Mouse (Mus musculus) heart, postnatal 0 days (tissue): ENCODE data around the gene Ak6. TPM values are rescaled to one million over a fixed set of nuclear protein-coding genes. Genes with fewer than 3 reads are reported as not detected.

Source experiments
- ATAC-seq: fragments of 200-750 bp; cut with Nextera tagmentation; 2 replicates; pipeline ENCODE4 v1.8.0; 2017; ENCODE audit warnings: low read depth, moderate number of reproducible peaks, moderate library complexity; ENCODE audit not compliant: insufficient read depth
- DNase-seq: peaks from one replicate; pipeline ENCODE4 v3.0.0-alpha.2; 2016; ENCODE audit warnings: low spot score
- H3K27ac ChIP-seq: fragments of 300-500 bp; sonication (generic); 2 replicates; pipeline ENCODE4 v1.5.1; 2014; ENCODE audit warnings: low read depth, mild to moderate bottlenecking
- H3K27me3 ChIP-seq: fragments of 300-500 bp; sonication (generic); 2 replicates; pipeline ENCODE4 v1.6.1; 2014; ENCODE audit warnings: low read length, mixed read lengths; ENCODE audit not compliant: control insufficient read depth, insufficient read depth
- H3K36me3 ChIP-seq: fragments of 300-500 bp; sonication (generic); replicated peaks from 2 replicates; pipeline ENCODE4 v1.6.1; 2014; ENCODE audit warnings: low read length, mixed read lengths; ENCODE audit not compliant: control insufficient read depth, insufficient read depth
- H3K4me1 ChIP-seq: fragments of 300-500 bp; sonication (generic); 2 replicates; pipeline ENCODE4 v1.6.1; 2014; ENCODE audit warnings: antibody characterized with exemption; ENCODE audit not compliant: control insufficient read depth, insufficient read depth
- H3K4me2 ChIP-seq: fragments of 300-500 bp; sonication (generic); 2 replicates; pipeline ENCODE4 v1.6.1; 2014; ENCODE audit warnings: low read depth, mild to moderate bottlenecking, low read length, moderate library complexity
- H3K4me3 ChIP-seq: fragments of 300-500 bp; sonication (generic); 2 replicates; pipeline ENCODE4 v1.5.1; 2014; ENCODE audit warnings: low read depth, low read length
- H3K9ac ChIP-seq: fragments of 300-500 bp; sonication (generic); replicated peaks from 2 replicates; pipeline ENCODE4 v1.6.1; 2014; ENCODE audit warnings: low read depth, low read length, mixed read lengths
- H3K9me3 ChIP-seq: fragments of 300-500 bp; sonication (generic); replicated peaks from 2 replicates; pipeline ENCODE4 v1.6.1; 2016; ENCODE audit warnings: low read length; ENCODE audit not compliant: control insufficient read depth
- CTCF ChIP-seq: IDR thresholded peaks from 2 replicates; pipeline ENCODE4 v1.5.1; 2016; ENCODE audit warnings: antibody characterized with exemption, control low read depth, low read depth
- EP300 ChIP-seq: IDR thresholded peaks from 2 replicates; pipeline ENCODE4 v1.6.1; 2016; ENCODE audit warnings: antibody characterized with exemption, low read depth
- WGBS: fragments of 180-500 bp; shearing (Covaris S2); extraction: QIAGEN DNeasy Blood & Tissue Kit; methylation state at CpG from one replicate; pipeline ENCODE4 v1.1.7; 2014; 5-methylcytosine and 5-hydroxymethylcytosine counted together
- polyA plus RNA-seq: library from polyadenylated mRNA; unstranded; fragments of >200 nt; fragmentation: Nextera tagmentation; extraction: Ambion mirVana; gene quantifications from 2 replicates; pipeline ENCODE4 v1.2.1, GENCODE M21; 2015
- total RNA-seq: library from RNA; depleted of rRNA; stranded (reverse); fragments of >200 nt; gene quantifications from 2 replicates; pipeline ENCODE4 v1.2.3, GENCODE M21; 2014; ENCODE audit warnings: low replicate concordance; rRNA removed

The Ak6 gene
- total and polyA plus RNA-seq, 2 experiments from 2014 or later, result 122 to 219 TPM

- Histone ChIP-seq H3K27ac (no peak overlapping the region), H3K4me2 (no peak overlapping the region), H3K9ac (no peak overlapping the region), H3K36me3 (peaks cover 57% of the 10 kb centered on the region), H3K4me1 (no peaks in the 10 kb centered on the region), H3K9me3 (no peaks in the 10 kb centered on the region), H3K4me3 (no peak overlapping the region), H3K27me3 (no peaks in the 10 kb centered on the region)
- ATAC-seq (no peak), DNase-seq (no peak)
- 88% methylated on average over 10 of the region's 10 CpGs for WGBS
- no peak for TF ChIP-seq CTCF
- no peak for TF ChIP-seq EP300
Measured at GRCm38 (mm10) chr13:100698866-100699265, 48.1 kb downstream of the Ak6 start.

- Histone ChIP-seq H3K4me1 (no peaks in the 10 kb centered on the region), H3K9me3 (no peaks in the 10 kb centered on the region), H3K36me3 (peaks cover 79% of the 10 kb centered on the region), H3K4me3 (no peak overlapping the region), H3K4me2 (no peak overlapping the region), H3K9ac (no peak overlapping the region), H3K27me3 (no peaks in the 10 kb centered on the region), H3K27ac (no peak overlapping the region)
- ATAC-seq (no peak), DNase-seq (no peak)
- 94% methylated on average over 2 of the region's 2 CpGs for WGBS
- TF ChIP-seq EP300 (no peak), CTCF (no peak)
Measured at GRCm38 (mm10) chr13:100703468-100703867, 52.7 kb downstream of the Ak6 start.

- no peak for ATAC-seq
- 94% methylated on average over 7 of the region's 7 CpGs for WGBS
- H3K4me3 ChIP-seq, result no peak overlapping the region
- H3K27me3 ChIP-seq, result no peaks in the 10 kb centered on the region
- H3K36me3 ChIP-seq, result peaks cover 88% of the 10 kb centered on the region
- no peak for TF ChIP-seq CTCF
- no peak for TF ChIP-seq EP300
- no peak overlapping the region for H3K27ac ChIP-seq
- no peak overlapping the region for H3K4me2 ChIP-seq
- no peak for DNase-seq
- no peaks in the 10 kb centered on the region for H3K9me3 ChIP-seq
- no peak overlapping the region for H3K9ac ChIP-seq
- H3K4me1 ChIP-seq, result no peaks in the 10 kb centered on the region
Measured at GRCm38 (mm10) chr13:100706206-100706605, 55.4 kb downstream of the Ak6 start.

- no peak overlapping the region for H3K4me2 ChIP-seq
- H3K27me3 ChIP-seq, result no peaks in the 10 kb centered on the region
- TF ChIP-seq EP300 (no peak), CTCF (no peak)
- H3K4me1 ChIP-seq, result no peaks in the 10 kb centered on the region
- H3K9ac ChIP-seq, result no peak overlapping the region
- no peak overlapping the region for H3K4me3 ChIP-seq
- WGBS, result 81% methylated on average over 6 of the region's 6 CpGs
- ATAC-seq (no peak), DNase-seq (no peak)
- peaks cover 81% of the 10 kb centered on the region for H3K36me3 ChIP-seq
- no peaks in the 10 kb centered on the region for H3K9me3 ChIP-seq
- no peak overlapping the region for H3K27ac ChIP-seq
Measured at GRCm38 (mm10) chr13:100715467-100715866, 64.7 kb downstream of the Ak6 start.

Other genes starting within 250 kb of the Ak6 start
- not detected in 2 replicates for gene Naip1, start 198.1 kb upstream of the Ak6 start, total RNA-seq
- not detected in 2 replicates for gene Naip1, start 198.1 kb upstream of the Ak6 start, polyA plus RNA-seq
- 10.2 and 15.1 TPM in 2 replicates for gene Gtf2h2, start 158.4 kb upstream of the Ak6 start, total RNA-seq
- 32.5 and 36.2 TPM in 2 replicates for gene Gtf2h2, start 158.4 kb upstream of the Ak6 start, polyA plus RNA-seq
- 2.0 and 6.1 TPM in 2 replicates for gene Ocln, start 98.3 kb upstream of the Ak6 start, total RNA-seq
- gene Ocln, start 98.3 kb upstream of the Ak6 start, polyA plus RNA-seq, result 1.6 and 1.7 TPM in 2 replicates
- 2.2 and 2.6 TPM in 2 replicates for gene Marveld2, start 34.0 kb upstream of the Ak6 start, total RNA-seq
- 1.7 and 1.9 TPM in 2 replicates for gene Marveld2, start 34.0 kb upstream of the Ak6 start, polyA plus RNA-seq
- gene Rad17, start 72 bp downstream of the Ak6 start, total RNA-seq, result 19.9 and 20.7 TPM in 2 replicates
- gene Rad17, start 72 bp downstream of the Ak6 start, polyA plus RNA-seq, result 21.8 and 22.3 TPM in 2 replicates
- gene Taf9, start 600 bp downstream of the Ak6 start, total RNA-seq, result 1.8 TPM in 1 of 2 replicates, not detected in the other
- gene Taf9, start 600 bp downstream of the Ak6 start, polyA plus RNA-seq, result 7.9 and 10.5 TPM in 2 replicates
- 0.70 and 3.0 TPM in 2 replicates for gene Ccdc125, start 18.7 kb downstream of the Ak6 start, total RNA-seq
- 2.4 and 2.9 TPM in 2 replicates for gene Ccdc125, start 18.7 kb downstream of the Ak6 start, polyA plus RNA-seq
- 21.7 and 30.0 TPM in 2 replicates for gene Cdk7, start 80.0 kb downstream of the Ak6 start, total RNA-seq
- gene Cdk7, start 80.0 kb downstream of the Ak6 start, polyA plus RNA-seq, result 53.9 and 56.5 TPM in 2 replicates
- 96.8 and 127 TPM in 2 replicates for gene Mrps36, start 93.7 kb downstream of the Ak6 start, total RNA-seq
- 376 and 415 TPM in 2 replicates for gene Mrps36, start 93.7 kb downstream of the Ak6 start, polyA plus RNA-seq
- gene Cenph, start 124.9 kb downstream of the Ak6 start, total RNA-seq, result 2.2 TPM in 1 of 2 replicates, not detected in the other
- gene Cenph, start 124.9 kb downstream of the Ak6 start, polyA plus RNA-seq, result 5.6 and 7.3 TPM in 2 replicates
- 88.5 and 95.0 TPM in 2 replicates for gene Ccnb1, start 135.6 kb downstream of the Ak6 start, total RNA-seq
- gene Ccnb1, start 135.6 kb downstream of the Ak6 start, polyA plus RNA-seq, result 48.9 and 56.9 TPM in 2 replicates
- gene Slc30a5, start 182.4 kb downstream of the Ak6 start, total RNA-seq, result 41.1 and 46.0 TPM in 2 replicates
- 21.1 and 23.7 TPM in 2 replicates for gene Slc30a5, start 182.4 kb downstream of the Ak6 start, polyA plus RNA-seq